In the genomic region with DNA sequence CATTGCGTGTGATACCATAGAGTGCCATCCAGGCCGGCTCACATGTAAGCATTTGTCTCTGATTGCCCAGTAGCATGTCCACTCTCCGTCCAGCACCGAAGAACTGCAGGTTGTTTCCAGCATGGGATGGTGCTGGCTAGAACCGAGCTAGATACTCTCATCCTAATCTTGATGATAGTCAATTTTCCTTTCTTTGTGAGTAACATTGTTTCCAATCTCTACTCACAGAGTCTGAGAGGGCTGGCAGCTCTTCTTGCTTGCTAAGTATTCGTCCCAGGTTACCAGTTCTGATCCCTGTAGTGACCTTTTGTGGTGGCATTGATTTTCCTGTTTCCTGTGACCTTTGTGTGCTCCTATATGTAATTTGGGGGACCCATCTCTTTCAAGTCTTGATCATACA, we compare ENCODE assay signal across 16 mouse cellular contexts.
"Had no signal": no experiment of that assay in that cellular context is flagged by ENCODE, and none has a peak within 500 bp of the region (broad histone marks: within the 10 kb centered on the region; RNA-seq: fewer than 3 reads in every experiment).

No protein-coding gene starts in this region.

- H3K27ac ChIP-seq: neural tube, embryonic 13.5 days; neural tube, embryonic 15.5 days; stomach, embryonic 15.5 days; stomach, postnatal 0 days had no signal

- H3K4me3 ChIP-seq: neural tube, embryonic 13.5 days; neural tube, embryonic 15.5 days; stomach, embryonic 15.5 days had no signal

- H3K4me2 ChIP-seq: neural tube, embryonic 13.5 days; neural tube, embryonic 15.5 days; stomach, embryonic 15.5 days had no signal

- H3K9me3 ChIP-seq: neural tube, embryonic 13.5 days; neural tube, embryonic 15.5 days; stomach, embryonic 15.5 days had no signal

- H3K9ac ChIP-seq: neural tube, embryonic 13.5 days; neural tube, embryonic 15.5 days; stomach, embryonic 15.5 days had no signal

- DNase-seq: retina, postnatal 1 day; right cerebral cortex, adult 18-20 months; right cerebral cortex, postnatal 14 days; right cerebral cortex, postnatal 25 days; right cerebral cortex, postnatal 4 days; spleen, adult 18-20 months; thymus, adult 18-20 months; thymus, adult 2 months; thymus, postnatal 14 days; thymus, postnatal 25 days; thymus, postnatal 36 days; thymus, postnatal 4 days had no signal

- H3K27me3 ChIP-seq: neural tube, embryonic 13.5 days; neural tube, embryonic 15.5 days; stomach, embryonic 15.5 days had no signal

- H3K4me1 ChIP-seq: stomach, embryonic 15.5 days had no signal

- H3K36me3 ChIP-seq: neural tube, embryonic 13.5 days; neural tube, embryonic 15.5 days; stomach, embryonic 15.5 days had no signal
